Mouse (Mus musculus) G1E (cell line): ENCODE data around the gene Tcerg1l.

ENCODE experiments used
- CTCF ChIP-seq: IDR thresholded peaks from 2 replicates; pipeline ENCODE4 v1.5.1; 2012; ENCODE audit warnings: low read depth, low read length, inconsistent platforms, mixed read lengths
- GATA1 ChIP-seq: IDR thresholded peaks from 2 replicates; pipeline ENCODE4 v1.6.1; 2012; ENCODE audit warnings: borderline replicate concordance, low read length, inconsistent platforms, mixed read lengths
- POLR2AphosphoS5 ChIP-seq: IDR thresholded peaks from 2 replicates; pipeline ENCODE4 v1.6.1; 2012; ENCODE audit warnings: low read depth, low read length, inconsistent platforms; ENCODE audit not compliant: insufficient replicate concordance
- TAL1 ChIP-seq: conservative IDR thresholded peaks from 2 replicates; pipeline ENCODE4 v1.6.1; 2012; ENCODE audit warnings: low read depth, low read length, inconsistent platforms, mixed read lengths

DNA sequence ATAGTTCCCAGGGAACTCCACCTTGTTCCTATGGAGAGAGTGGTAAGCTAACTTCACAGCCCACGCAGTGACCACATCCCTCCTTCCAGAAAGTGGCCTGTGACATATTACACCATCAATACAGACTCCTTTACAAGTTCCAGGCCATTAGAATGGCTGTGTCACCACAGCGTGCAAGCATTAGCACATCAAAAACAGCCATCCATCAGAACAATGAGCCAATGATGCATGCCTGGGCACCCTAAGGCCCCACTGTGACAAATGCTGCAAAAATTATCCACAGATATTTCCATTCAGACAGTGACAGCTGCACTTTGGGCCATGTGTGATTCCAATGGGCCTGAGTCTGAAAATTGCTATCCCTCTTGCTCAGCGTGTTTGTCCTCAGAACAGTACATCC, 70.8 kb downstream of the Tcerg1l start:
- no peak for TF ChIP-seq CTCF
- TF ChIP-seq TAL1 = no peak
- no peak for TF ChIP-seq POLR2AphosphoS5
- TF ChIP-seq GATA1 = no peak
